Mouse (Mus musculus) lung, embryonic 15.5 days (tissue): ENCODE results near the gene Vwc2. TPM values are rescaled to one million over a fixed set of nuclear protein-coding genes. Genes with fewer than 3 reads are reported as not detected.

Source experiments
- ATAC-seq: fragments of 200-750 bp; cut with Nextera tagmentation; 2 replicates; pipeline ENCODE4 v1.8.0; 2017; ENCODE audit warnings: moderate number of reproducible peaks, borderline replicate concordance; ENCODE audit not compliant: low FRiP score, low TSS enrichment; ENCODE audit errors: extremely low read depth
- H3K27ac ChIP-seq: fragments of 300-500 bp; sonication (generic); 2 replicates; pipeline ENCODE4 v1.5.1; 2015; ENCODE audit warnings: moderate library complexity, mild to moderate bottlenecking, inconsistent platforms
- H3K27me3 ChIP-seq: fragments of 300-500 bp; sonication (generic); 2 replicates; pipeline ENCODE4 v1.6.1; 2015; ENCODE audit warnings: inconsistent platforms
- H3K36me3 ChIP-seq: fragments of 300-500 bp; sonication (generic); 2 replicates; pipeline ENCODE4 v1.6.1; 2015; ENCODE audit warnings: inconsistent platforms
- H3K4me1 ChIP-seq: fragments of 300-500 bp; sonication (generic); 2 replicates; pipeline ENCODE4 v1.6.1; 2015; ENCODE audit warnings: inconsistent platforms
- H3K4me2 ChIP-seq: fragments of 300-500 bp; sonication (generic); 2 replicates; pipeline ENCODE4 v1.6.1; 2015; ENCODE audit warnings: inconsistent platforms, mild to moderate bottlenecking, moderate library complexity
- H3K4me3 ChIP-seq: fragments of 300-500 bp; sonication (generic); 2 replicates; pipeline ENCODE4 v1.5.1; 2015; ENCODE audit warnings: mild to moderate bottlenecking, inconsistent platforms
- H3K9ac ChIP-seq: fragments of 300-500 bp; sonication (generic); 2 replicates; pipeline ENCODE4 v1.6.1; 2015; ENCODE audit warnings: inconsistent platforms
- H3K9me3 ChIP-seq: fragments of 300-500 bp; sonication (generic); 2 replicates; pipeline ENCODE4 v1.6.1; 2016; ENCODE audit warnings: inconsistent platforms
- WGBS: fragments of 180-500 bp; shearing (Covaris S2); methylation state at CpG from one replicate; pipeline ENCODE4 v1.1.7; 2015; 5-methylcytosine and 5-hydroxymethylcytosine counted together
- polyA plus RNA-seq: library from polyadenylated mRNA; unstranded; fragments of >200 nt; fragmentation: Nextera tagmentation; extraction: Ambion mirVana; gene quantifications from 2 replicates; pipeline ENCODE4 v1.2.1, GENCODE M21; 2015

Gene Vwc2
- polyA plus RNA-seq: 1.7 and 1.9 TPM in 2 replicates

- peak; percentile 54; the same call in 1 of the 2 replicates for ATAC-seq
- no peak within 1 kb of the TSS for H3K27ac ChIP-seq
- peaks cover 34% of the 10 kb centered on the region for H3K4me1 ChIP-seq
- under 1% methylated on average over 28 of the region's 28 CpGs for WGBS
- peak within 1 kb of the TSS; percentile 47 for H3K4me3 ChIP-seq
- no peaks in the 10 kb centered on the region for H3K9me3 ChIP-seq
- peaks cover 47% of the 10 kb centered on the region for H3K27me3 ChIP-seq
- no peak within 1 kb of the TSS for H3K9ac ChIP-seq
- peak within 1 kb of the TSS; percentile 96 for H3K4me2 ChIP-seq
- H3K36me3 ChIP-seq: no peaks in the 10 kb centered on the region
Observed at GRCm38 (mm10) chr11:11113576-11114233, at the start of gene Vwc2. Gene Vwc2, plus strand, starts transcription at chr11:11114223.

- Histone ChIP-seq H3K36me3 (no peaks in the 10 kb centered on the region), H3K4me2 (no peak overlapping the region), H3K27me3 (no peaks in the 10 kb centered on the region), H3K4me3 (no peak overlapping the region), H3K9me3 (no peaks in the 10 kb centered on the region), H3K4me1 (no peaks in the 10 kb centered on the region), H3K27ac (no peak overlapping the region), H3K9ac (no peak overlapping the region)
- no peak for ATAC-seq
- 85% methylated on average over 1 of the region's 1 CpGs for WGBS
Observed at GRCm38 (mm10) chr11:11088162-11088756, 25.8 kb upstream of the Vwc2 start.

- H3K27me3 ChIP-seq: no peaks in the 10 kb centered on the region
- no peak for ATAC-seq
Observed at GRCm38 (mm10) chr11:11097606-11098005, 16.4 kb upstream of the Vwc2 start.

GRCm38 (mm10) chr11:11098282-11098681, 15.7 kb upstream of the Vwc2 start:
- Histone ChIP-seq H3K9me3 (no peaks in the 10 kb centered on the region), H3K27ac (no peak overlapping the region), H3K4me1 (peaks cover 4% of the 10 kb centered on the region), H3K27me3 (no peaks in the 10 kb centered on the region), H3K4me2 (no peak overlapping the region), H3K4me3 (no peak overlapping the region), H3K9ac (no peak overlapping the region), H3K36me3 (no peaks in the 10 kb centered on the region)
- ATAC-seq: no peak
- 83% methylated on average over 4 of the region's 4 CpGs for WGBS

More at GRCm38 (mm10) chr11:11097606-11098005, 16.4 kb upstream of the Vwc2 start:
- H3K9me3 ChIP-seq: no peaks in the 10 kb centered on the region
- H3K36me3 ChIP-seq: no peaks in the 10 kb centered on the region
- WGBS: 53% methylated on average over 1 of the region's 1 CpGs
- H3K4me1 ChIP-seq: peaks cover 3% of the 10 kb centered on the region
- no peak overlapping the region for H3K4me2 ChIP-seq
- H3K9ac ChIP-seq: no peak overlapping the region
- no peak overlapping the region for H3K27ac ChIP-seq
- no peak overlapping the region for H3K4me3 ChIP-seq

GRCm38 (mm10) chr11:11099011-11099410, 15.0 kb upstream of the Vwc2 start:
- Histone ChIP-seq H3K9me3 (no peaks in the 10 kb centered on the region), H3K4me3 (no peak overlapping the region)

GRCm38 (mm10) chr11:11102182-11102581, 11.8 kb upstream of the Vwc2 start:
- H3K36me3 ChIP-seq: no peaks in the 10 kb centered on the region
- no peaks in the 10 kb centered on the region for H3K27me3 ChIP-seq
- H3K9ac ChIP-seq: no peak overlapping the region
- H3K4me3 ChIP-seq: no peak overlapping the region
- ATAC-seq: peak; percentile 92; the same call in 1 of the 2 replicates
- 2% methylated on average over 1 of the region's 1 CpGs for WGBS
- no peak overlapping the region for H3K4me2 ChIP-seq
- peaks cover 6% of the 10 kb centered on the region for H3K4me1 ChIP-seq
- H3K27ac ChIP-seq: peak overlapping the region; percentile 71
- H3K9me3 ChIP-seq: no peaks in the 10 kb centered on the region

More at GRCm38 (mm10) chr11:11099011-11099410, 15.0 kb upstream of the Vwc2 start:
- no peak overlapping the region for H3K4me2 ChIP-seq
- H3K36me3 ChIP-seq: no peaks in the 10 kb centered on the region
- no peaks in the 10 kb centered on the region for H3K27me3 ChIP-seq
- H3K4me1 ChIP-seq: peaks cover 6% of the 10 kb centered on the region
- ATAC-seq: no peak
- no peak overlapping the region for H3K9ac ChIP-seq
- no peak overlapping the region for H3K27ac ChIP-seq
- 83% methylated on average over 5 of the region's 5 CpGs for WGBS

- Histone ChIP-seq H3K27ac (peak overlapping the region; percentile 42), H3K4me1 (peaks cover 6% of the 10 kb centered on the region), H3K9me3 (no peaks in the 10 kb centered on the region), H3K36me3 (no peaks in the 10 kb centered on the region), H3K4me2 (no peak overlapping the region), H3K9ac (no peak overlapping the region), H3K27me3 (no peaks in the 10 kb centered on the region), H3K4me3 (no peak overlapping the region)
- ATAC-seq: peak; percentile 84
- WGBS: 12% methylated on average over 1 of the region's 1 CpGs
Observed at GRCm38 (mm10) chr11:11102620-11103019, 11.4 kb upstream of the Vwc2 start.

DNA sequence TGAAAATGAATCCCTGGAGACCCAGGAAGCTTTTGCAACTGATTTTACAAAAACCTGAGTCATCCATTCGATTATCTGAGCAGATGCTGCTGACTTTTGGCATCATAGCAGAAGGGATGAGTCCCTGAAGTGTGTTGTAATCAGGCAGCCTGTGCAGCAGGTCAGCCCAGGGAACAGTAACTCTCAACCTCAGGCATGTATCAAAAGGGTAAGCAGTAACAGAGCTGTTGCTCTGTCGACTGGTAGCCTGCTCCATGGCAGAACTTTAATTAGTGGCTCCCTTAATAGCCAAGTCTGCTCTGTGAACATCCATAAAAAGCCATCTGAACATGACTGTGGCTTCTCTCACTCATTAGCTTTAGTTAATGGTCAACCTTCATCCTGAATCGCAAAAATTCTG, 5.1 kb upstream of the Vwc2 start:
- H3K36me3 ChIP-seq: no peaks in the 10 kb centered on the region
- 55% methylated on average over 3 of the region's 3 CpGs for WGBS

DNA sequence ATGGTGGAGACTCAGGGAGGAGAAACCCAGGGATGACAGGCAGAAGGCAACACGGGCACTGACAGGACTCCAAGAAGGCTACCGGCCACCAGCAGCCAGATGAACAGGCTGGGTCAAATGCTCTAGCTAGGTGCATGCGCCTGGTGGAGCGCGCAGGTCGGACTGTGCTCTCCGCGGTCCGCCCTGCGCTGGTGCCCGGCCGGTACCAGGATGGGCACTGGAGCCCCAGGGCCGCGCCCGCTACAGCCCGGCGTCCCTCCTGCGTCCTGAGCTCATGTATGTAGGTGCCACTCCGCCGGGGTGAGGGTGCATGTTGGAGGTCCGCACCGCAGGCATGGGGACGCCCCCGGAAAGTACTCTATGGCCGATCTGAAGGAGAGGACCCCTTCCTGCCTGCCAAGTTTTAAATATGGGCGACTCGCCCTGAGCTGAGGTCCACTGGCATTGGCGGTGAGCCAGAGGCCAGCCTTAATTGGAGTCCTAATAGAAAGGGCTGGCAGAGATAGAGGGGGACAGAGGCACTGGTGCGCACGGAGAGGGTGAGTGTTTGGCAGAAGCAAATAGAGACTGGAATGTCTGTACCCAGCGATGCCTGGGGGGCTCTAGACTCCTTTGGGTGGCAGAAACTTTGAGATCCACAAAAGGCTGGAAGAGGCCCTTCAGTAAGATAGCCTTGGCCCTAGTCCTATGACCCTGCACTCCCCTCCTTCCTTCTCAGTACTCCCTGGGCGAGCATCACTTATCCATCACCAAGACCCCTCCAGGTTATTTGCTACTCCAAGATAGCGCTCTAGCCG, 409 bp downstream of the Vwc2 start:
- peak; percentile 44 for ATAC-seq

More for the DNA sequence above, 5.1 kb upstream of the Vwc2 start:
- H3K9ac ChIP-seq: no peak overlapping the region
- no peak overlapping the region for H3K27ac ChIP-seq
- peaks cover 9% of the 10 kb centered on the region for H3K4me1 ChIP-seq
- no peaks in the 10 kb centered on the region for H3K9me3 ChIP-seq
- H3K4me3 ChIP-seq: no peak overlapping the region
- ATAC-seq: no peak
- H3K4me2 ChIP-seq: no peak overlapping the region
- H3K27me3 ChIP-seq: peaks cover 4% of the 10 kb centered on the region

DNA sequence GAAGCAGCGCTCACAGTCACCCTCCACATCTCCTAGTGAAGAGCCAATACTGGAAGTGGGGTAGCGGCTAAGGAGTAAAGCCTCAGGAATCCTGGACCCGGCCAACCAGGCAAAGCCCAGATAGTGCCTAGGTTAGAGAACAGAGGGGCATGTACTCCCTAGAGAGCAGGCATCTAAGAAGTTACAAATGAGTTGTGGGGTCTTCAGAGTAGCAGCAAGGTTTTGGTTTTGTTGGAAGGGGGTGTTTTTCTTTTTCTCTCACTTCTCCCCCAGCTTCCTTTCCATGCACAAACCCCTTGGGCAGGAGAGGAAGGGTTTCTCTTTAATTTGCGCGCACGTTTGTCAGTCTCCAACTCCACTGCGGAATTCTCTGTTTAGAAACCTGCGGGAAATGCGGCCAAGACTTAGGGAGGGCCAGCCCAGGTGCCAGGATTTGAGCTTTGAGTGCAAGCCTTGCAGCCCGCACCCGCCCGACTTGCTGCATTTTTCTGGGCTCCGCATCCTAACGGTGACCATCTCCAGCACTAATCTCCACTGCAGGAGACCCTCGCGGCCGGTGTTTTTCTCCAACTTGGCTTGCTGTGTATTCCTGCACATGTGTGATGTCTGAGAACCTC, 1.1 kb downstream of the Vwc2 start:
- Histone ChIP-seq H3K27me3 (peaks cover 47% of the 10 kb centered on the region), H3K4me1 (peaks cover 32% of the 10 kb centered on the region), H3K4me2 (peak overlapping the region; percentile 96), H3K36me3 (no peaks in the 10 kb centered on the region), H3K9ac (no peak overlapping the region), H3K4me3 (peak overlapping the region; percentile 47), H3K9me3 (no peaks in the 10 kb centered on the region), H3K27ac (no peak overlapping the region)
- 1% methylated on average over 17 of the region's 17 CpGs for WGBS
- ATAC-seq: no peak

More for the DNA sequence above, 409 bp downstream of the Vwc2 start:
- H3K4me1 ChIP-seq: peaks cover 32% of the 10 kb centered on the region
- H3K36me3 ChIP-seq: no peaks in the 10 kb centered on the region
- peak overlapping the region; percentile 96 for H3K4me2 ChIP-seq
- under 1% methylated on average over 34 of the region's 34 CpGs for WGBS
- H3K9me3 ChIP-seq: no peaks in the 10 kb centered on the region
- H3K9ac ChIP-seq: no peak overlapping the region
- H3K4me3 ChIP-seq: peak overlapping the region; percentile 47
- peaks cover 47% of the 10 kb centered on the region for H3K27me3 ChIP-seq
- H3K27ac ChIP-seq: no peak overlapping the region
